Mouse (Mus musculus) layer of hippocampus, adult 11-12 months (tissue): ENCODE results near the gene Urod.

Experiments
- DNase-seq: peaks from one replicate; pipeline ENCODE4 v3.0.0; 2022; ENCODE audit warnings: low spot score

Gene Urod

GRCm38 (mm10) chr4:116993672-116994621, at the start of gene Urod:
Urod (minus strand) TSS chr4:116994413.
- DNase-seq, result peak; percentile 96

GRCm38 (mm10) chr4:117041283-117041721, 47.1 kb upstream of the Urod start:
- DNase-seq, result peak; percentile 43

- DNase-seq, result no peak
These were observed 46.6 kb upstream of the Urod start for GRCm38 (mm10) chr4:117040791-117041190.

- DNase-seq, result peak; percentile 77
These were observed 45.9 kb upstream of the Urod start for GRCm38 (mm10) chr4:117039925-117040687.

- DNase-seq, result no peak
These were observed 36.9 kb upstream of the Urod start for GRCm38 (mm10) chr4:117031105-117031504.

GRCm38 (mm10) chr4:117023469-117023868, 29.3 kb upstream of the Urod start:
- DNase-seq, result no peak

- peak; percentile 89 for DNase-seq
These were observed 25.3 kb upstream of the Urod start, which contains the start of gene Eif2b3 for GRCm38 (mm10) chr4:117019206-117020134. Eif2b3 (plus strand) TSS chr4:117019402.

GRCm38 (mm10) chr4:117018327-117018726, 24.1 kb upstream of the Urod start:
- DNase-seq, result no peak

- DNase-seq, result no peak
These were observed 23.5 kb upstream of the Urod start for GRCm38 (mm10) chr4:117017738-117018137.

GRCm38 (mm10) chr4:117014901-117015415, 20.7 kb upstream of the Urod start:
- no peak for DNase-seq

- no peak for DNase-seq
These were observed 19.4 kb upstream of the Urod start for GRCm38 (mm10) chr4:117013596-117013995.

- DNase-seq, result no peak
These were observed 16.0 kb upstream of the Urod start for GRCm38 (mm10) chr4:117010231-117010630.

GRCm38 (mm10) chr4:117007058-117007457, 12.8 kb upstream of the Urod start:
- DNase-seq, result no peak

GRCm38 (mm10) chr4:117005611-117006400, 11.6 kb upstream of the Urod start:
- no peak for DNase-seq

- DNase-seq, result no peak
These were observed 10.4 kb upstream of the Urod start for GRCm38 (mm10) chr4:117004649-117005048.

GRCm38 (mm10) chr4:117002543-117003521, 8.6 kb upstream of the Urod start:
- DNase-seq, result peak; percentile 73

- no peak for DNase-seq
These were observed 7.7 kb upstream of the Urod start for GRCm38 (mm10) chr4:117001957-117002356.

GRCm38 (mm10) chr4:116999513-117000154, 5.4 kb upstream of the Urod start:
- no peak for DNase-seq

GRCm38 (mm10) chr4:116995798-116996135, 1.6 kb upstream of the Urod start:
- no peak for DNase-seq
